Mouse (Mus musculus) lung, adult 10 weeks (tissue): ENCODE measurements around the gene Llgl2. TPM values are rescaled to one million over a fixed set of nuclear protein-coding genes. Genes with fewer than 3 reads are reported as not detected.

Experiments
- polyA plus RNA-seq: library from polyadenylated mRNA; stranded (reverse); fragments of 350-450 nt; fragmentation: Illumina TruSeq; extraction: RNeasy Lipid Tissue Mini Kit (QIAGEN cat#74804); gene quantifications from one replicate; pipeline ENCODE4 v1.2.3, GENCODE M21; 2014; ENCODE audit warnings: low read depth, low replicate concordance; ENCODE audit not compliant: insufficient read depth

Gene Llgl2
- polyA plus RNA-seq, result 39.5 TPM

GRCm38 (mm10) chr11:115823774-115824740 lies at the start of gene Llgl2:
Gene Llgl2, plus strand, starts transcription at chr11:115824049.

GRCm38 (mm10) chr11:115813507-115814296 lies 10.1 kb upstream of the Llgl2 start, which contains the start of gene Caskin2:
Gene Caskin2, minus strand, starts transcription at chr11:115813639.

GRCm38 (mm10) chr11:115814605-115815450 lies 9.0 kb upstream of the Llgl2 start, which contains the start of gene Tsen54:
Gene Tsen54, plus strand, starts transcription at chr11:115814724.

GRCm38 (mm10) chr11:115858354-115858753 lies 34.5 kb downstream of the Llgl2 start, which contains the start of gene Myo15b:
Gene Myo15b, plus strand, starts transcription at chr11:115858406.

DNA sequence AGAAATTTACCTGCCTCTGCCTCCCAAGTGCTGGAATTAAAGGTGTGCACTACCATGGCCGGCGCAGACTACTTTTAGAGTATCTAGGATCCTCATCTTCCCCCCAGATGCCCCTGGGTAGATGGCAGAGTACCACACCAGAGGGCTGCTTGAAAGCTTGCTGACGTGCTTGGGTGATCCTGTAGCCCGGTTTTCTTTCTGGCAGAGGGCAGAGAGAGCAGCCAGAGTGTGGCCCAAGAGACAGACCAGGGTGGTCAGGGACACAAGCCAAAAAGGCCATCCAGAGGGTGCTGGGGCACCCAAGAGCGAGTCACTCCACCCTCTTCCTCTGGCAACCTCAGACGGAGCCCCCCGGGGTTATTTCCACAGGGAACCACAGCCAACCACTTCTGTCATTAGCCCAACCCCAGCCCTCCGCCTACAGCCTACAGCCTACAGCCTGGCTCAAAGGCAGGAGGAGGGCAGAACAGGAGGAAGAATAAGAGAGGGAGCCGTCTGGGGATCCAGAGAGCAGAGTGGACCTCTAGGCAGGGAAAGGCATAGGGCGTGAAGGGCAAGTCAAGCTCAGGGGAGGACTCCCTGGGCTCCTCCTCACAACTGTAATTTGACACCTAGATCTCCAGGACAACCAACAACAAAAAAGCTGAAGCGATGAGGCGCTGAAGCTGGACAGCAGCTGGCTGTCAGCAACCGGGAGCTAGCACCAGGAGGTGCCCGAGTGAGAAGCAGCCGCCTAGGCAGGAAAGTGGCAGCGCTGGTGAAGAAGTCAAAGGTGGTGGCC lies 75.8 kb downstream of the Llgl2 start, which contains the start of gene Smim5:
TSS of gene Smim5 (plus strand) at position 481 of the 781 bp plus-strand sequence.

Other genes with a start within 250 kb of the Llgl2 start
- gene Mrps7, start 220.1 kb upstream of the Llgl2 start, polyA plus RNA-seq, result 38.3 TPM
- 8.4 TPM for gene Gga3, start 220.0 kb upstream of the Llgl2 start, polyA plus RNA-seq
- gene Mif4gd, start 211.1 kb upstream of the Llgl2 start, polyA plus RNA-seq, result 52.6 TPM
- 19.5 TPM for gene Slc25a19, start 195.8 kb upstream of the Llgl2 start, polyA plus RNA-seq
- gene Grb2, start 115.5 kb upstream of the Llgl2 start, polyA plus RNA-seq, result 44.3 TPM
- 11.1 TPM for gene Tmem94, start 58.6 kb upstream of the Llgl2 start, polyA plus RNA-seq
- gene Caskin2, start 10.4 kb upstream of the Llgl2 start, polyA plus RNA-seq, result 27.9 TPM
- gene Tsen54, start 9.3 kb upstream of the Llgl2 start, polyA plus RNA-seq, result 12.5 TPM
- gene Myo15b, start 34.4 kb downstream of the Llgl2 start, polyA plus RNA-seq, result 1.1 TPM
- gene Smim5, start 75.9 kb downstream of the Llgl2 start, polyA plus RNA-seq, result 24.6 TPM
- 56.4 TPM for gene Smim6, start 88.0 kb downstream of the Llgl2 start, polyA plus RNA-seq
- 14.9 TPM for gene Sap30bp, start 109.2 kb downstream of the Llgl2 start, polyA plus RNA-seq
- 8.3 TPM for gene Recql5, start 109.4 kb downstream of the Llgl2 start, polyA plus RNA-seq
- gene Itgb4, start 150.7 kb downstream of the Llgl2 start, polyA plus RNA-seq, result 2.0 TPM
- 37.1 TPM for gene Galk1, start 188.7 kb downstream of the Llgl2 start, polyA plus RNA-seq
- gene H3f3b, start 203.9 kb downstream of the Llgl2 start, polyA plus RNA-seq, result 439 TPM
- 10.2 TPM for gene Unk, start 206.3 kb downstream of the Llgl2 start, polyA plus RNA-seq